Mouse (Mus musculus) myocyte (in vitro differentiated cells): ENCODE measurements around the gene A530016L24Rik.

Source experiments
- MAX ChIP-seq: IDR thresholded peaks from one replicate; pipeline ENCODE4 v1.6.1; 2011; ENCODE audit warnings: low read depth, mild to moderate bottlenecking, control low read depth
- MYOD1 ChIP-seq, 3 experiments: IDR thresholded peaks; one replicate each; pipeline ENCODE4 v1.6.1; 2011; ENCODE audit warnings: control low read depth in 2 of 3, low read depth in 2 of 3, mild to moderate bottlenecking in 2 of 3, moderate library complexity in 1 of 3; ENCODE audit not compliant: insufficient read length in 2 of 3, control insufficient read depth in 1 of 3
- POLR2A ChIP-seq: IDR thresholded peaks from one replicate; pipeline ENCODE4 v1.6.1; 2011; ENCODE audit warnings: low read depth, mild to moderate bottlenecking, control low read depth, moderate library complexity; ENCODE audit not compliant: insufficient read length
- SRF ChIP-seq: IDR thresholded peaks from one replicate; pipeline ENCODE4 v1.6.1; 2011; ENCODE audit warnings: low read depth; ENCODE audit not compliant: control insufficient read depth, insufficient read length

GRCm38 (mm10) chr12:112510365-112510732 is 21.1 kb downstream of the A530016L24Rik start:
- no peak for TF ChIP-seq MAX
- TF ChIP-seq SRF: no peak
- TF ChIP-seq POLR2A: no peak
- no peak for TF ChIP-seq MYOD1 (IDR thresholded peaks at IDR 0.05; ENCODE audit: control insufficient read depth in 1 of 3, insufficient read length in 2 of 3, low read depth in 2 of 3)
